ENCODE assay signal across 10 mouse cellular contexts in genomic region chr11:76028072-76028465, GRCm38 (mm10). TPM values are rescaled to one million over a fixed set of nuclear protein-coding genes. Genes with fewer than 3 reads are reported as not detected.
A peak's percentile ranks its signal among the peaks of the same experiment; 100 is the strongest.
DNase-seq lines count a peak whose midpoint lies in the region; ATAC-seq lines count a peak whose summit lies in the region.
"Had no signal": no experiment of that assay in that cellular context is flagged by ENCODE, and none has a peak within 500 bp of the region (broad histone marks: within the 10 kb centered on the region; RNA-seq: fewer than 3 reads in every experiment).

No protein-coding gene starts in this region.

- no peaks in the 10 kb centered on the region for H3K9me3 ChIP-seq in heart, embryonic 11.5 days (replicated peaks; ENCODE audit: control insufficient read depth, low read length)
- H3K9me3 ChIP-seq in forebrain, embryonic 16.5 days (ENCODE audit: control insufficient read depth, low read length) = no peaks in the 10 kb centered on the region
- H3K9me3 ChIP-seq in limb, embryonic 13.5 days = no peaks in the 10 kb centered on the region
- H3K9me3 ChIP-seq in neural tube, embryonic 15.5 days (replicated peaks) = no peaks in the 10 kb centered on the region

- no peaks in the 10 kb centered on the region; the same call in none of the 2 replicates for H3K27me3 ChIP-seq in heart, embryonic 11.5 days (ENCODE audit: control insufficient read depth, insufficient read depth, low read length)
- H3K27me3 ChIP-seq in forebrain, embryonic 16.5 days (replicated peaks; ENCODE audit: control insufficient read depth, insufficient read depth, low read length) = peaks cover 5% of the 10 kb centered on the region; the same call in 1 of the 2 replicates
- H3K27me3 ChIP-seq in limb, embryonic 13.5 days = no peaks in the 10 kb centered on the region
- peaks cover 4% of the 10 kb centered on the region; the same call in 1 of the 2 replicates for H3K27me3 ChIP-seq in neural tube, embryonic 15.5 days (replicated peaks)

- H3K4me2 ChIP-seq in heart, embryonic 11.5 days = peak overlapping the region; percentile 97
- peak overlapping the region; percentile 97 for H3K4me2 ChIP-seq in forebrain, embryonic 16.5 days (ENCODE audit: low read length)
- peak overlapping the region; percentile 79 for H3K4me2 ChIP-seq in limb, embryonic 13.5 days (replicated peaks)
- H3K4me2 ChIP-seq in neural tube, embryonic 15.5 days = peak overlapping the region; percentile 90

- peak overlapping the region; percentile 80 for H3K9ac ChIP-seq in heart, embryonic 11.5 days (ENCODE audit: low read depth, low read length)
- peak overlapping the region; percentile 60 for H3K9ac ChIP-seq in forebrain, embryonic 16.5 days (replicated peaks; ENCODE audit: low read depth, low read length)
- H3K9ac ChIP-seq in limb, embryonic 13.5 days = peak overlapping the region; percentile 87
- peak overlapping the region; percentile 41 for H3K9ac ChIP-seq in neural tube, embryonic 15.5 days (replicated peaks)

- no peak; the same call in 1 of the 2 replicates for ATAC-seq in heart, embryonic 11.5 days (replicated peaks; ENCODE audit: insufficient number of reproducible peaks, low FRiP score, low TSS enrichment)
- ATAC-seq in forebrain, embryonic 16.5 days = peak; percentile 29; the same call in 1 of the 2 replicates
- peak; percentile 64; the same call in 1 of the 2 replicates for ATAC-seq in limb, embryonic 13.5 days (ENCODE audit: low FRiP score, low read depth)
- peak; percentile 42; the same call in 1 of the 2 replicates for ATAC-seq in neural tube, embryonic 15.5 days (ENCODE audit: low FRiP score)

- WGBS in heart, embryonic 11.5 days (ENCODE audit: insufficient replicate concordance) = 3% methylated on average over 10 of the region's 14 CpGs
- WGBS in forebrain, embryonic 16.5 days = 3% methylated on average over 11 of the region's 14 CpGs
- 4% methylated on average over 12 of the region's 14 CpGs for WGBS in limb, embryonic 13.5 days
- 3% methylated on average over 12 of the region's 14 CpGs for WGBS in neural tube, embryonic 15.5 days

- peaks cover 3% of the 10 kb centered on the region; the same call in 1 of the 2 replicates for H3K36me3 ChIP-seq in heart, embryonic 11.5 days (ENCODE audit: control insufficient read depth, insufficient read depth, low read length)
- H3K36me3 ChIP-seq in forebrain, embryonic 16.5 days (ENCODE audit: control insufficient read depth, insufficient read depth) = no peaks in the 10 kb centered on the region
- H3K36me3 ChIP-seq in limb, embryonic 13.5 days = peaks cover 14% of the 10 kb centered on the region
- no peaks in the 10 kb centered on the region for H3K36me3 ChIP-seq in neural tube, embryonic 15.5 days

- no peak for DNase-seq in heart, postnatal 25 days (ENCODE audit: low spot score)
- DNase-seq in NIH3T3 (ENCODE audit: low read depth) = peak; percentile 64
- DNase-seq in thymus, adult 18-20 months = no peak
- no peak for DNase-seq in frontal cortex, postnatal 10 days (ENCODE audit: low spot score in 2 of 2)

- peak overlapping the region; percentile 75 for H3K4me3 ChIP-seq in heart, embryonic 11.5 days (ENCODE audit: low read depth, low read length)
- H3K4me3 ChIP-seq in forebrain, embryonic 16.5 days (replicated peaks; ENCODE audit: low read length) = peak overlapping the region; percentile 60
- peak overlapping the region; percentile 83 for H3K4me3 ChIP-seq in limb, embryonic 13.5 days
- peak overlapping the region; percentile 65 for H3K4me3 ChIP-seq in neural tube, embryonic 15.5 days (replicated peaks)

- H3K4me1 ChIP-seq in heart, embryonic 11.5 days (ENCODE audit: control insufficient read depth, insufficient read depth, low read length) = peaks cover 13% of the 10 kb centered on the region; the same call in 1 of the 2 replicates
- H3K4me1 ChIP-seq in forebrain, embryonic 16.5 days (replicated peaks; ENCODE audit: control insufficient read depth, insufficient read depth, low read length) = peaks cover 12% of the 10 kb centered on the region
- H3K4me1 ChIP-seq in limb, embryonic 13.5 days = peaks cover 32% of the 10 kb centered on the region
- H3K4me1 ChIP-seq in neural tube, embryonic 15.5 days = peaks cover 17% of the 10 kb centered on the region

- intact Hi-C loops in heart, postnatal 25 days (cut with DNase I) = loop anchor here (5.0 kb wide), 1 partner anchor 54 kb away; no protein-coding TSS in a partner anchor

- no peak overlapping the region for H3K27ac ChIP-seq in heart, embryonic 11.5 days (ENCODE audit: low read depth, low read length)
- H3K27ac ChIP-seq in forebrain, embryonic 16.5 days (ENCODE audit: low read length) = no peak overlapping the region
- H3K27ac ChIP-seq in limb, embryonic 13.5 days = peak overlapping the region; percentile 78
- no peak overlapping the region for H3K27ac ChIP-seq in neural tube, embryonic 15.5 days (replicated peaks)

RNA-seq across cellular contexts. Expression of gene Rflnb, which starts 0.5 kb away (rescaled TPM):
- 8.3 and 9.0 TPM in 2 replicates for polyA plus RNA-seq in heart, embryonic 11.5 days (2014; fragmentation: Nextera tagmentation; extraction: Ambion mirVana)
- total RNA-seq in heart, postnatal 25 days (2021) = 10 to 100 TPM; 42.5 to 51.7 TPM
- 7.4 and 7.5 TPM in 2 replicates for polyA plus RNA-seq in forebrain, embryonic 16.5 days (2015; fragmentation: Nextera tagmentation; extraction: Ambion mirVana)
- 51.3 and 52.1 TPM in 2 replicates for polyA plus RNA-seq in limb, embryonic 13.5 days (2015; fragmentation: Nextera tagmentation; extraction: Ambion mirVana)
- 12.6 and 19.1 TPM in 2 replicates for polyA plus RNA-seq in neural tube, embryonic 15.5 days (2015; fragmentation: Nextera tagmentation; extraction: Ambion mirVana)

RNA-seq across cellular contexts. Expression of gene 1700016K19Rik, which starts 28.4 kb away (rescaled TPM):
- not detected in 2 replicates for polyA plus RNA-seq in heart, embryonic 11.5 days (2014; fragmentation: Nextera tagmentation; extraction: Ambion mirVana)
- total RNA-seq in heart, postnatal 25 days (2021) = not detected
- 2.7 and 4.1 TPM in 2 replicates for polyA plus RNA-seq in forebrain, embryonic 16.5 days (2015; fragmentation: Nextera tagmentation; extraction: Ambion mirVana)
- polyA plus RNA-seq in limb, embryonic 13.5 days (2015; fragmentation: Nextera tagmentation; extraction: Ambion mirVana) = 0.22 and 0.64 TPM in 2 replicates
- polyA plus RNA-seq in neural tube, embryonic 15.5 days (2015; fragmentation: Nextera tagmentation; extraction: Ambion mirVana) = 2.9 and 3.3 TPM in 2 replicates
- total RNA-seq: adrenal gland, postnatal 36 days; neutrophil, adult 5-6 weeks had no signal
